Mouse (Mus musculus) thymus, postnatal 25 days (tissue): ENCODE results near the gene OR5BS1P.
"Not testable (repeated sequence)": the region's sequence is repeated elsewhere in the genome, so short reads cannot be mapped to it uniquely, and the experiment has no call there.

Source experiments
- DNase-seq: peaks from one replicate; pipeline ENCODE4 v3.0.0; 2022

The OR5BS1P gene

GRCm38 (mm10) chr15:98507321-98507720 is 37.6 kb downstream of the OR5BS1P start:
- DNase-seq: no peak

GRCm38 (mm10) chr15:98509387-98509786 is 39.7 kb downstream of the OR5BS1P start:
- DNase-seq: no peak

GRCm38 (mm10) chr15:98510438-98511385 is 41.0 kb downstream of the OR5BS1P start:
- DNase-seq: peak; percentile 87

GRCm38 (mm10) chr15:98511386-98511928 is 41.8 kb downstream of the OR5BS1P start:
- DNase-seq: peak; percentile 66

GRCm38 (mm10) chr15:98512232-98512631 is 42.5 kb downstream of the OR5BS1P start:
- DNase-seq: no peak

- DNase-seq: no peak
Measured at GRCm38 (mm10) chr15:98512799-98513321, 43.2 kb downstream of the OR5BS1P start.

- DNase-seq: peak; percentile 21
Measured at GRCm38 (mm10) chr15:98513676-98514075, 44.0 kb downstream of the OR5BS1P start.

GRCm38 (mm10) chr15:98514146-98514545 is 44.5 kb downstream of the OR5BS1P start:
- peak; percentile 66 for DNase-seq

- not testable (repeated sequence) for DNase-seq
Measured at GRCm38 (mm10) chr15:98514845-98515244, 45.1 kb downstream of the OR5BS1P start.

- DNase-seq: peak; percentile 71
Measured at GRCm38 (mm10) chr15:98517380-98518355, 48.0 kb downstream of the OR5BS1P start.

GRCm38 (mm10) chr15:98521245-98521644 is 51.5 kb downstream of the OR5BS1P start:
- no peak for DNase-seq

- no peak for DNase-seq
Measured at GRCm38 (mm10) chr15:98526057-98526456, 56.4 kb downstream of the OR5BS1P start.

GRCm38 (mm10) chr15:98527056-98527771 is 57.5 kb downstream of the OR5BS1P start:
- no peak for DNase-seq

GRCm38 (mm10) chr15:98528066-98528563 is 58.4 kb downstream of the OR5BS1P start:
- no peak for DNase-seq
